Mouse (Mus musculus): ENCODE data around the gene Itgb1bp2. TPM values are rescaled to one million over a fixed set of nuclear protein-coding genes. Genes with fewer than 3 reads are reported as not detected.
"Not testable (repeated sequence)": the region's sequence is repeated elsewhere in the genome, so short reads cannot be mapped to it uniquely, and the experiment has no call there.

Itgb1bp2 gene
- total and polyA plus RNA-seq, 3 experiments, result 0.62 to 0.77 TPM; not detected in 1

DNA sequence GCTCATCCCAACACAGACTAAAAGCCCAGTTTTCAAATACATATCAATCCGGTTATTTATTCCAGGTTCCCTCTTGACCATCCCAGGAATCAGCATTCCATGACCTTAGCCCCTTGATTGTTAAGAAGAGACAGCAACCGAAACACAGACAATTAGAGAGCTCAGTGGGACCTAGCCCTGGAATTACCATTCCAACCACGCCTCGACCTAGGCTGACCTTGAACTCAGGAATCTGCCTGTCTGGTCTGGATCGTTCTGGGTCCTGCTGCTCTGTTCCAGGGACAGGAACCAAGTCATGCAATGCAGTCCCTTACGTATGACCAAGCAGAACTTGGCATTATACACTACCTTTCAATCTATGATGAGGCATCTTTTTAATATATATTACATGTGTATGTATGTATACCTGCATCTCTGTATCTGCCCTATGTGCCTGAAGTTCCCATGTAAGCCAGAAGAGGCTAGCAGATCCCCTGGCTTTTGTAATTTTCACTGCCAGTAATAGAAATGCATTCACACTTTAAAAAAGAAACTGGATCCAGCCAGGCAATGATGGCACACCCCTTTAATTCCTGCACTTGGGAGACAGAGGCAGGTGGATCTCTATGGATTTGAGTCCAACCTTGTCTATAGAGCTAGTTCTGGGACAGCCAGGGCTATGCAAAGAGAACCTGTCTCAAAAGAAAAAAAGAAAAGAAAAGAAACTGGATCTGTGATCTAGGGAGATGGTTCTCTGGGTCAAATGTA is 32.9 kb downstream of the Itgb1bp2 start:
- TF ChIP-seq RCOR1 (IDR thresholded peaks at IDR 0.05; ENCODE audit: low read depth, low read length) (no peak), POLR2AphosphoS5 (IDR thresholded peaks at IDR 0.05; ENCODE audit: borderline replicate concordance, low read depth, low read length) (no peak), MYC (IDR thresholded peaks at IDR 0.05; ENCODE audit: low read depth, low read length) (no peak), KAT2A (conservative IDR thresholded peaks at IDR 0.05; ENCODE audit: low read depth, low read length) (no peak), POLR2AphosphoS2 (IDR thresholded peaks at IDR 0.05; ENCODE audit: low read length) (no peak), USF1 (IDR thresholded peaks at IDR 0.05; ENCODE audit: low read depth, low read length) (no peak)
- Histone ChIP-seq H3K9ac (ENCODE audit: control insufficient read depth, low read depth, low read length, poor library complexity, severe bottlenecking) (no peak overlapping the region), H3K9me3 (replicated peaks; ENCODE audit: insufficient read depth, low read length) (no peaks in the 10 kb centered on the region), H3K36me3 (ENCODE audit: control insufficient read depth in 1 of 2, insufficient read depth in 2 of 2, low read length in 2 of 2) (no peaks in the 10 kb centered on the region), H3K4me1 (ENCODE audit: control insufficient read depth in 1 of 2, insufficient read depth in 2 of 2, low read length in 2 of 2) (no peaks in the 10 kb centered on the region), H3K4me3 (ENCODE audit: control insufficient read depth in 1 of 2, insufficient read depth in 1 of 2, low read depth in 2 of 2, low read length in 2 of 2) (no peak overlapping the region), H3K27me3 (ENCODE audit: control insufficient read depth in 1 of 2, insufficient read depth in 2 of 2, low read length in 2 of 2) (no peaks in the 10 kb centered on the region), H3K27ac (ENCODE audit: control insufficient read depth, low read depth, low read length) (no peak overlapping the region), H3K79me2 (ENCODE audit: control insufficient read depth, insufficient read depth, low read length, poor library complexity) (no peaks in the 10 kb centered on the region)
- no peak for DNase-seq (ENCODE audit: low read depth, low spot score)

DNA sequence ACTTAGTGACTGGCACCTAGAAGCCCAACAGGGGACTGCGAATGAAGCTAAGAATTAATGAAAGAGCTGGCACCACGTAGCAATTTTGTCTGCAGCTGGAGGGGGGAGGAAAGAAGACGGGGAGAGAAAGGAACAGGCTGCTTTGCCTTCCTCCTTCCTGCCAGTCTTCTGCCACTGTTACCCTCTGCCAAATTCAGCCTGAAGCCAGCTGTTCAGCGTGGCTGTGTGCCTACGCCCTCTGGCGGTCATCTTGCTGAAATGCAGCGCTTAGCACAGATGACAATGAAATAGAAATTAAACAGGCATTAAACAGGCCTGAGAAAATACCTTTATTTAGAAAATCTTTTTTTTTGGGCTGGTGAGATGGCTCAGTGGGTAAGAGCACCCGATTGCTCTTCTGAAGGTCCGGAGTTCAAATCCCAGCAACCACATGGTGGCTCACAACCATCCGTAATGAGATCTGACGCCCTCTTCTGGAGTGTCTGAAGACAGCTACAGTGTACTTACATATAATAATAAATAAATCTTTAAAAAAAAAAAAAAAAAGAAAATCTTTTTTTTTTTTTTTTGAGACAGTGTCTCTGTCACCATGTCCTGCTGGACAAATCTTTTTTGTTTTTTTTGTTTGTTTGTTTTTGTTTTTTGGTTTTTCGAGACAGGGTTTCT is 37.7 kb downstream of the Itgb1bp2 start:
- not testable (repeated sequence) for H3K36me3 ChIP-seq (ENCODE audit: control insufficient read depth in 1 of 2, insufficient read depth in 2 of 2, low read length in 2 of 2); H3K4me3 ChIP-seq (ENCODE audit: control insufficient read depth in 1 of 2, insufficient read depth in 1 of 2, low read depth in 2 of 2, low read length in 2 of 2); H3K27me3 ChIP-seq (ENCODE audit: control insufficient read depth in 1 of 2, insufficient read depth in 2 of 2, low read length in 2 of 2); H3K79me2 ChIP-seq (ENCODE audit: control insufficient read depth, insufficient read depth, low read length, poor library complexity); H3K27ac ChIP-seq (ENCODE audit: control insufficient read depth, low read depth, low read length); H3K9ac ChIP-seq (ENCODE audit: control insufficient read depth, low read depth, low read length, poor library complexity, severe bottlenecking); H3K4me1 ChIP-seq (ENCODE audit: control insufficient read depth in 1 of 2, insufficient read depth in 2 of 2, low read length in 2 of 2); H3K9me3 ChIP-seq (replicated peaks; ENCODE audit: insufficient read depth, low read length)
- TF ChIP-seq RAD21 (IDR thresholded peaks at IDR 0.05; ENCODE audit: low read depth, low read length), result peak; percentile 39
- TF ChIP-seq TBP (IDR thresholded peaks at IDR 0.05; ENCODE audit: low read depth, low read length), result peak; percentile 86
- peak; percentile 76 to 82 (median 79) for TF ChIP-seq CTCF (IDR thresholded peaks at IDR 0.05 in 2 of 3, conservative IDR thresholded peaks at IDR 0.05 in 1 of 3; ENCODE audit: control insufficient read depth in 1 of 3, insufficient read depth in 1 of 3, low read depth in 2 of 3, low read length in 3 of 3, poor library complexity in 1 of 3, severe bottlenecking in 1 of 3)
- TF ChIP-seq SMC3 (IDR thresholded peaks at IDR 0.05; ENCODE audit: low read depth, low read length), result peak; percentile 57
- peak; percentile 67 for DNase-seq (ENCODE audit: low read depth, low spot score)

Other genes with a start within 250 kb of the Itgb1bp2 start
- 22.7 and 24.2 TPM in 2 replicates for gene Snx12, start 226.5 kb upstream of the Itgb1bp2 start, total RNA-seq (2012; rRNA removed)
- gene Snx12, start 226.5 kb upstream of the Itgb1bp2 start, polyA plus RNA-seq (2012; ENCODE audit: insufficient read depth in 1 of 2, insufficient read length in 2 of 2, low read depth in 1 of 2, low replicate concordance in 2 of 2, missing spikeins in 1 of 2), result 10 to 100 TPM in 1 of 2 experiments, not detected in 1; 32.5 TPM
- 12.3 and 13.8 TPM in 2 replicates for gene Foxo4, start 194.6 kb upstream of the Itgb1bp2 start, total RNA-seq (2012; rRNA removed)
- 10 to 100 TPM in 1 of 2 experiments, not detected in 1; 18.5 TPM for gene Foxo4, start 194.6 kb upstream of the Itgb1bp2 start, polyA plus RNA-seq (2012; ENCODE audit: insufficient read depth in 1 of 2, insufficient read length in 2 of 2, low read depth in 1 of 2, low replicate concordance in 2 of 2, missing spikeins in 1 of 2)
- not detected in 2 replicates for gene Gm614, start 185.1 kb upstream of the Itgb1bp2 start, total RNA-seq (2012; rRNA removed)
- not detected for gene Gm614, start 185.1 kb upstream of the Itgb1bp2 start, polyA plus RNA-seq (2012; ENCODE audit: insufficient read depth in 1 of 2, insufficient read length in 2 of 2, low read depth in 1 of 2, low replicate concordance in 2 of 2, missing spikeins in 1 of 2)
- gene Il2rg, start 180.8 kb upstream of the Itgb1bp2 start, total RNA-seq (2012; rRNA removed), result 1.6 and 1.9 TPM in 2 replicates
- gene Il2rg, start 180.8 kb upstream of the Itgb1bp2 start, polyA plus RNA-seq (2012; ENCODE audit: insufficient read depth in 1 of 2, insufficient read length in 2 of 2, low read depth in 1 of 2, low replicate concordance in 2 of 2, missing spikeins in 1 of 2), result 1 to 10 TPM in 1 of 2 experiments, not detected in 1; 3.5 TPM
- gene Gm20489, start 180.1 kb upstream of the Itgb1bp2 start, total RNA-seq (2012; rRNA removed), result not detected in 2 replicates
- not detected for gene Gm20489, start 180.1 kb upstream of the Itgb1bp2 start, polyA plus RNA-seq (2012; ENCODE audit: insufficient read depth in 1 of 2, insufficient read length in 2 of 2, low read depth in 1 of 2, low replicate concordance in 2 of 2, missing spikeins in 1 of 2)
- gene Med12, start 175.1 kb upstream of the Itgb1bp2 start, total RNA-seq (2012; rRNA removed), result 20.9 and 23.1 TPM in 2 replicates
- gene Med12, start 175.1 kb upstream of the Itgb1bp2 start, polyA plus RNA-seq (2012; ENCODE audit: insufficient read depth in 1 of 2, insufficient read length in 2 of 2, low read depth in 1 of 2, low replicate concordance in 2 of 2, missing spikeins in 1 of 2), result 10 to 100 TPM in 1 of 2 experiments, not detected in 1; 68.0 TPM
- 0.03 and 0.04 TPM in 2 replicates for gene Nlgn3, start 149.9 kb upstream of the Itgb1bp2 start, total RNA-seq (2012; rRNA removed)
- gene Nlgn3, start 149.9 kb upstream of the Itgb1bp2 start, polyA plus RNA-seq (2012; ENCODE audit: insufficient read depth in 1 of 2, insufficient read length in 2 of 2, low read depth in 1 of 2, low replicate concordance in 2 of 2, missing spikeins in 1 of 2), result under 1 TPM in 1 of 2 experiments, not detected in 1; 0.15 TPM
- gene Gjb1, start 72.7 kb upstream of the Itgb1bp2 start, total RNA-seq (2012; rRNA removed), result not detected in 2 replicates
- not detected for gene Gjb1, start 72.7 kb upstream of the Itgb1bp2 start, polyA plus RNA-seq (2012; ENCODE audit: insufficient read depth in 1 of 2, insufficient read length in 2 of 2, low read depth in 1 of 2, low replicate concordance in 2 of 2, missing spikeins in 1 of 2)
- gene Zmym3, start 28.2 kb upstream of the Itgb1bp2 start, total RNA-seq (2012; rRNA removed), result 20.7 and 26.7 TPM in 2 replicates
- gene Zmym3, start 28.2 kb upstream of the Itgb1bp2 start, polyA plus RNA-seq (2012; ENCODE audit: insufficient read depth in 1 of 2, insufficient read length in 2 of 2, low read depth in 1 of 2, low replicate concordance in 2 of 2, missing spikeins in 1 of 2), result 10 to 100 TPM in 1 of 2 experiments, not detected in 1; 42.9 TPM
- gene Nono, start 19.8 kb upstream of the Itgb1bp2 start, total RNA-seq (2012; rRNA removed), result 287 and 304 TPM in 2 replicates
- gene Nono, start 19.8 kb upstream of the Itgb1bp2 start, polyA plus RNA-seq (2012; ENCODE audit: insufficient read depth in 1 of 2, insufficient read length in 2 of 2, low read depth in 1 of 2, low replicate concordance in 2 of 2, missing spikeins in 1 of 2), result 100 to 1,000 TPM in 1 of 2 experiments, not detected in 1; 442 TPM
- 33.1 and 37.8 TPM in 2 replicates for gene Taf1, start 83.6 kb downstream of the Itgb1bp2 start, total RNA-seq (2012; rRNA removed)
- gene Taf1, start 83.6 kb downstream of the Itgb1bp2 start, polyA plus RNA-seq (2012; ENCODE audit: insufficient read depth in 1 of 2, insufficient read length in 2 of 2, low read depth in 1 of 2, low replicate concordance in 2 of 2, missing spikeins in 1 of 2), result 10 to 100 TPM; 52.3 to 81.2 TPM
- 20.2 and 28.6 TPM in 2 replicates for gene Ogt, start 191.0 kb downstream of the Itgb1bp2 start, total RNA-seq (2012; rRNA removed)
- 10 to 100 TPM in 1 of 2 experiments, not detected in 1; 41.2 TPM for gene Ogt, start 191.0 kb downstream of the Itgb1bp2 start, polyA plus RNA-seq (2012; ENCODE audit: insufficient read depth in 1 of 2, insufficient read length in 2 of 2, low read depth in 1 of 2, low replicate concordance in 2 of 2, missing spikeins in 1 of 2)

Measured in MEL (cell line).